Mouse (Mus musculus): ENCODE measurements around the gene Mtcl1. TPM values are rescaled to one million over a fixed set of nuclear protein-coding genes. Genes with fewer than 3 reads are reported as not detected.

Gene Mtcl1
- polyA plus RNA-seq, 1 experiment from 2014 or later: 35.0 TPM

- no peak overlapping the region for H3K4me2 ChIP-seq (replicated peaks)
- WGBS: 96% methylated on average over 3 of the region's 3 CpGs
- no peaks in the 10 kb centered on the region for H3K27me3 ChIP-seq (replicated peaks)
- no peak for ATAC-seq (ENCODE audit: low FRiP score, low read depth)
- H3K9ac ChIP-seq: no peak overlapping the region
- no peaks in the 10 kb centered on the region for H3K36me3 ChIP-seq
- no peak overlapping the region for H3K27ac ChIP-seq
- H3K4me3 ChIP-seq: no peak overlapping the region
- H3K4me1 ChIP-seq: no peaks in the 10 kb centered on the region
- H3K9me3 ChIP-seq: no peaks in the 10 kb centered on the region
Measured at GRCm38 (mm10) chr17:66297721-66298120, 151.8 kb downstream of the Mtcl1 start.

GRCm38 (mm10) chr17:66293581-66293980, 156.0 kb downstream of the Mtcl1 start:
- H3K27me3 ChIP-seq (replicated peaks): no peaks in the 10 kb centered on the region
- 88% methylated on average over 4 of the region's 4 CpGs for WGBS
- no peak for ATAC-seq (ENCODE audit: low FRiP score, low read depth)
- H3K9me3 ChIP-seq: no peaks in the 10 kb centered on the region
- no peak overlapping the region for H3K4me3 ChIP-seq
- no peak overlapping the region for H3K27ac ChIP-seq
- no peaks in the 10 kb centered on the region for H3K4me1 ChIP-seq
- H3K4me2 ChIP-seq (replicated peaks): no peak overlapping the region
- no peak overlapping the region for H3K9ac ChIP-seq
- H3K36me3 ChIP-seq: no peaks in the 10 kb centered on the region

GRCm38 (mm10) chr17:66289894-66290293, 159.7 kb downstream of the Mtcl1 start:
- no peak for ATAC-seq (ENCODE audit: low FRiP score, low read depth)

More at GRCm38 (mm10) chr17:66289894-66290293, 159.7 kb downstream of the Mtcl1 start:
- H3K9me3 ChIP-seq: no peaks in the 10 kb centered on the region
- H3K27ac ChIP-seq: no peak overlapping the region
- H3K36me3 ChIP-seq: no peaks in the 10 kb centered on the region
- WGBS: 91% methylated on average over 4 of the region's 4 CpGs
- H3K27me3 ChIP-seq (replicated peaks): no peaks in the 10 kb centered on the region
- H3K4me1 ChIP-seq: no peaks in the 10 kb centered on the region
- H3K4me3 ChIP-seq: no peak overlapping the region
- no peak overlapping the region for H3K4me2 ChIP-seq (replicated peaks)
- no peak overlapping the region for H3K9ac ChIP-seq

Other genes starting within 250 kb of the Mtcl1 start
- gene Rab12, start 70.0 kb upstream of the Mtcl1 start, polyA plus RNA-seq (2016; fragmentation: Nextera tagmentation; extraction: Ambion mirVana): 51.3 and 55.9 TPM in 2 replicates
- gene Themis3, start 144.9 kb upstream of the Mtcl1 start, polyA plus RNA-seq (2016; fragmentation: Nextera tagmentation; extraction: Ambion mirVana): not detected in 2 replicates

Data from neural tube, embryonic 12.5 days (tissue).